ENCODE assay signal across 20 mouse cellular contexts in the genomic region with DNA sequence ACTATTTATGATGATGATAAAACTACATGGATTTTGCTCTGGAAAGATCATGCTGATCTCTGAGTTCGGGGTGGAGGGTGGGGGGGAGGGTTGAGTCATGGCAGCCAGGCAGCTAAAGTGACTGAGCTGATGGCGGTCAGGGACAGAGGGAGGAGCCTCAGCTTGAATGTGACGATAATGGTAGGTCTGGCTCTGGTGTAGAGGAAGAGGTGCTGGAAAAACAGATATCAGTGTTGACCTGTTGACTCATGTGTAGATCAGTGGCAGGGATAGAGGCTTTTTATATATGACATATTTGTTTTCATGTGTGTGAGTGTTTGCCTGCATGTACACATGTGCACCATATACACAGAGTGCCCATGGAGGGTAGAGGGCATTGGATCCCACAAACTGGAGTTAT. TPM values are rescaled to one million over a fixed set of nuclear protein-coding genes. Genes with fewer than 3 reads are reported as not detected.
DNase-seq lines count a peak whose midpoint lies in the region; ATAC-seq lines count a peak whose summit lies in the region.
"Had no signal": no experiment of that assay in that cellular context is flagged by ENCODE, and none has a peak within 500 bp of the region (broad histone marks: within the 10 kb centered on the region; RNA-seq: fewer than 3 reads in every experiment).

No protein-coding gene starts in this region.

- H3K27me3 ChIP-seq in intestine, embryonic 15.5 days (replicated peaks): no peaks in the 10 kb centered on the region
- no peaks in the 10 kb centered on the region for H3K27me3 ChIP-seq in liver, embryonic 15.5 days
- H3K27me3 ChIP-seq: midbrain, embryonic 15.5 days had no signal

- H3K9ac ChIP-seq in intestine, embryonic 15.5 days: no peak overlapping the region
- H3K9ac ChIP-seq in liver, embryonic 15.5 days: no peak overlapping the region
- H3K9ac ChIP-seq: midbrain, embryonic 15.5 days had no signal

- WGBS in intestine, embryonic 15.5 days: 55% methylated on average over 3 of the region's 3 CpGs
- WGBS in liver, embryonic 15.5 days (ENCODE audit: insufficient replicate concordance): 21% methylated on average over 3 of the region's 3 CpGs

- H3K36me3 ChIP-seq in intestine, embryonic 15.5 days: no peaks in the 10 kb centered on the region
- H3K36me3 ChIP-seq in liver, embryonic 15.5 days (replicated peaks): no peaks in the 10 kb centered on the region
- H3K36me3 ChIP-seq: hindbrain, embryonic 10.5 days; midbrain, embryonic 15.5 days had no signal

- H3K9me3 ChIP-seq in intestine, embryonic 15.5 days: no peaks in the 10 kb centered on the region
- no peaks in the 10 kb centered on the region for H3K9me3 ChIP-seq in liver, embryonic 15.5 days (replicated peaks)
- H3K9me3 ChIP-seq: midbrain, embryonic 15.5 days had no signal

- H3K4me3 ChIP-seq in intestine, embryonic 15.5 days (replicated peaks): no peak overlapping the region
- H3K4me3 ChIP-seq in liver, embryonic 15.5 days (replicated peaks): no peak overlapping the region
- H3K4me3 ChIP-seq: hindbrain, embryonic 10.5 days; midbrain, embryonic 15.5 days; myocyte had no signal

- 0 out of 2 replicates have a peak, but pooled peaks have one; percentile 21 for ATAC-seq in intestine, embryonic 15.5 days
- ATAC-seq in liver, embryonic 15.5 days (ENCODE audit: insufficient read depth): peak; percentile 73
- ATAC-seq: inflammation-experienced regulatory T-cells, adult 6 months; midbrain, embryonic 15.5 days had no signal

- 0 out of 2 replicates have a peak overlapping the region, but pooled peaks have one; percentile 37 for H3K27ac ChIP-seq in intestine, embryonic 15.5 days
- no peak overlapping the region for H3K27ac ChIP-seq in liver, embryonic 15.5 days (replicated peaks)
- H3K27ac ChIP-seq: hindbrain, embryonic 10.5 days; kidney, postnatal 0 days; midbrain, embryonic 15.5 days had no signal

- DNase-seq in R1 (ENCODE audit: low read depth, low spot score) (peak; percentile 25), adipocyte (ENCODE audit: low spot score) (no peak)
- DNase-seq in adrenal gland, adult 8-10 months: peak; percentile 38
- DNase-seq in gastrocnemius, postnatal 4 days (ENCODE audit: low spot score in 2 of 2): no peak
- no peak for DNase-seq in layer of hippocampus, adult 9-11 months
- DNase-seq in embryo, embryonic 10.5 days (ENCODE audit: low spot score): no peak
- DNase-seq: cerebellum, adult 2 months; cerebellum, postnatal 36 days; heart, adult 18-20 months; left cerebral cortex, postnatal 4 days; lung, postnatal 10 days; spleen, adult 18-20 months; thymus, adult 18-20 months had no signal

- H3K4me2 ChIP-seq in intestine, embryonic 15.5 days (replicated peaks): no peak overlapping the region
- H3K4me2 ChIP-seq in liver, embryonic 15.5 days: no peak overlapping the region
- H3K4me2 ChIP-seq: midbrain, embryonic 15.5 days had no signal

- H3K4me1 ChIP-seq in intestine, embryonic 15.5 days (replicated peaks): no peaks in the 10 kb centered on the region
- H3K4me1 ChIP-seq in liver, embryonic 15.5 days (replicated peaks): peaks cover 30% of the 10 kb centered on the region
- H3K4me1 ChIP-seq: hindbrain, embryonic 10.5 days; midbrain, embryonic 15.5 days had no signal

RNA-seq across cellular contexts. Expression of gene Jade1, which starts 3.9 kb away (rescaled TPM):
- 10 to 100 TPM; 48.6 to 76.6 (median 55.3) TPM for total RNA-seq in adrenal gland, adult 8-10 months (2022)
- polyA plus RNA-seq in intestine, embryonic 15.5 days (2015; fragmentation: Nextera tagmentation; extraction: Ambion mirVana): 21.8 and 24.1 TPM in 2 replicates
- 8.0 and 8.8 TPM in 2 replicates for polyA plus RNA-seq in liver, embryonic 15.5 days (2015; fragmentation: Nextera tagmentation; extraction: Ambion mirVana)
- 10 to 100 TPM; 36.6 to 37.3 TPM for total RNA-seq in gastrocnemius, postnatal 4 days (2021)

Comparison
In these comparisons a context has a peak if more than half of its experiments do, and no peak if none do; other contexts are left out.
1. DNase-seq: peak in R1 (single experiment) and adrenal gland, adult 8-10 months (single experiment); none in adipocyte (single experiment), gastrocnemius, postnatal 4 days (0 of 2), layer of hippocampus, adult 9-11 months (single experiment) and embryo, embryonic 10.5 days (single experiment).